Mouse (Mus musculus) adrenal gland, postnatal 36 days (tissue): ENCODE data around the gene Stk32c. TPM values are rescaled to one million over a fixed set of nuclear protein-coding genes. Genes with fewer than 3 reads are reported as not detected.
A peak's percentile ranks its signal among the peaks of the same experiment; 100 is the strongest.

Experiments
- DNase-seq, 2 experiments: peaks; one replicate each; pipeline ENCODE4 v3.0.0; 2021; ENCODE audit warnings: mixed read lengths in 1 of 2
- total RNA-seq, 2 experiments: library from RNA; stranded (reverse); gene quantifications; 2 replicates each; pipeline ENCODE4 v1.2.3; 2021

Stk32c gene
- total RNA-seq, 2 experiments from 2014 or later, result 3.3 to 3.9 TPM

DNA sequence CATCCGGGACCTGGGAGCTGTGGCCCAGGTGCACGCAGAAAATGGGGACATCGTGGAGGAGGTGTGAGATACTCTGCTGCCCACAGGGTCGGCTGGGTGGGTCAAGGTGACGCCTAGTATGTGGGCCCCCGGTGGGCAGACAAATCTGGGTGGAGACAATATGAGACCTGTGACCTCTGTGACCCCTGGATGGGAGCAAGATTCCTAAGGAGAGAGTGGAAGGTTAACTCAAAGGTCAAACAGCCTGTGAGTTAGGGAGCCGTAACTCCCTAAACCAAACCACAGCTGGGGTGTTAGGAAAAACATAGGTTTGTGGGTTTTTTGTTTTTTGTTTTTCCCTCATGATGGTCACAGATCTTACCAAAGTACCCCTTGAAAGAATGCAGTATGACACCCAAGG is 119.3 kb downstream of the Stk32c start:
- DNase-seq, result no peak

GRCm38 (mm10) chr7:139093124-139093523 is 120.0 kb downstream of the Stk32c start:
- no peak for DNase-seq

DNA sequence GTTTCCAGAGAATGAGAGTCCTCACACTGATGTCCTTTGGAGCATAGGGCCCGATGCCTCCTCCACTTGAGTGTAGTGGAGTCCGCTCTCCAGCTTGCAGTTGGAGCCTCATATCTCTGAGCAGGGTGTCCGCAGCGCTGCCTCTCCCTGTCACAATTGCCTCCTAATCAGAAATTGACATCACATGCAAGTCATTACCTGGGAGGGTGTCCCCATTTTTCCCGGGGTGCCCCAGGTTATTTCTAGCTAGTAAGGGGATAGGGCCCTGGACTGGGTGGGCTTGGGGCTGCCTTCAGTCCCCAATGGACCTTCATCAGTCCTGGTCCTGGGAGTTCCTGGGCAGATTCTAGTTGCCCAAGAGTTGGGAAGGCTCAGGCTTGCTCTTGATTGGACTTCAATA is 120.4 kb downstream of the Stk32c start:
- DNase-seq, result no peak

DNA sequence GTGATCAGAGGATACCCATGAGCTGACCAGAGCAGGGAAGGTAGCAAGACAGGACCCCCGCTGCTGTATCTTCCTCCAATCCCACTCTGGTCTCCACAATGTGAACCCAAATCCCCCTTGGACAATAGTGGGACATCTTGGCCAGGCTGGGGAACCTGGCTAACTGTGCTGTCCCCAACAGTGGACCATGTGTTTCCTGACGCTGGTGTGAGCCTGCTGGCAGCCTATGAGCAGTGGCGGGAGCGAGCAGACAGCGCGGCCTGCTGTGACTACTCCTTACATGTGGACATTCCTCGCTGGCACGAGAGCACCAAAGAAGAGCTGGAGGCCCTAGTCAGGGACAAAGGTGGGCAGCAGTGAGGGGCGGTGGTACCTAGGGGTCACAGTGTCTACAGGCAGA is 121.4 kb downstream of the Stk32c start:
- no peak for DNase-seq

DNA sequence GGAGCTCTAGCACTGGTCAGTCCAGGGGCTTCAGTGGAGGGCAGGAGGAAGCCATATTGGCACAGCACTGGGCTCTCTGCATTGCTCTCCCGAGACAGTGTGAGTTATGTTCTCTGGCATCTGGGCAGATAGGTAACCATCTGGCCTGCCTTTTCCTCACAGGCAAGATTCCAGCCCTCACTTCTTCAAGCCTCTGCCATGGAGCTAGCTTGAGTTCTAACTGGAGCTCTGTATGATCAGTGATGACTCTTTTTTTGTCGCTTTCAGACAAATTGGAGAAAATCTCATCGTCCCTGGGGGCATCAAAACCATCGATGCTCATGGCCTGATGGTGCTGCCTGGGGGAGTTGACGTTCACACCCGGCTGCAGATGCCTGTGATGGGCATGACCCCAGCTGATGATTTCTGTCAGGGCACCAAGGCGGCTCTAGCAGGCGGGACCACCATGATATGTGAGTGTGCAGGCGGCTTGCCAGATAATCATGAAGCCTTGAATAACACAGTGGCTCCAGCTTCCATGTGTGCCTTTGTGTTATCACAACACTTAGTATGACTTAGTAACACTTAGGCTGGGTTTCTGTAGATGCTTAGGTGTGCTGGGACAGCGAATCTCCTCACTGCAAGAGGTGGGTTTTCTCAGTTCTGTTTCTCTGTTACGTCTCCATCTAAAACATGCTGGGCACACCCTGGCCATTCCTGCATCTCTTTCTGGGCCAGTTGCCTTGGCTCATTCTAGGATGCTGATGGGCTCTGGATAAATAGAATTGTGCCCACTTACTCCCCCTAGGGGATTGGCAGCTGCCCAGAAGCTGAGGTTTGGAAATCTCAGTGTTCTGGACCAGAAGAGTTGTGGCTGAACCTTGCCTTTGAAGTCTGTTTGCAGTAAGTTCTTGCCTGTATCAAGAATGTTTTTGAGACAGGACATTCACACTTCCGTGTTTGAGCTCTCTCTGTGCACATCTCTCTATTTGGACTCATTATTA is 122.9 kb downstream of the Stk32c start:
- DNase-seq, result no peak

DNA sequence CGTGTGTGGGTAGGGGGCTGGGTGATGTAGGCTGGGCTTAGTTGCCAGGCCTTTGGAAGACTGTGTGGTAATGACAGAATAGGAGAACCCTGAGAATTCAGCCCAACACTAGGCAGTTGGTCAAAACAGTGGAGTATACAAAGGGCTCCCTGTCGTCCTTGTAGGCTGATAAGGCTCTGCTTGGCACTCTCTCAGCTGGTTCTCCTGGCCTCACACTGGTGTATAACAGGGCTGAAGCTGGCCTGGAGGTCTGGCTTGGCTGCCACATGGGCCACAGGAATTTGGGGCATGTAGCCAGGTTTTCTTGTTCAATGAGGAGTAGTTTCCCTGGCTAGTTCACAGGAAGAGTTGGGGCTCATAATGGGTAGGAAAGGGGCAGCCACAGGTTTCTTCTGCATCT is 125.3 kb downstream of the Stk32c start:
- DNase-seq, result peak in 1 of 2 experiments; percentile 21

GRCm38 (mm10) chr7:139086195-139087158 is 126.6 kb downstream of the Stk32c start:
- DNase-seq, result peak; percentile 33 to 48

DNA sequence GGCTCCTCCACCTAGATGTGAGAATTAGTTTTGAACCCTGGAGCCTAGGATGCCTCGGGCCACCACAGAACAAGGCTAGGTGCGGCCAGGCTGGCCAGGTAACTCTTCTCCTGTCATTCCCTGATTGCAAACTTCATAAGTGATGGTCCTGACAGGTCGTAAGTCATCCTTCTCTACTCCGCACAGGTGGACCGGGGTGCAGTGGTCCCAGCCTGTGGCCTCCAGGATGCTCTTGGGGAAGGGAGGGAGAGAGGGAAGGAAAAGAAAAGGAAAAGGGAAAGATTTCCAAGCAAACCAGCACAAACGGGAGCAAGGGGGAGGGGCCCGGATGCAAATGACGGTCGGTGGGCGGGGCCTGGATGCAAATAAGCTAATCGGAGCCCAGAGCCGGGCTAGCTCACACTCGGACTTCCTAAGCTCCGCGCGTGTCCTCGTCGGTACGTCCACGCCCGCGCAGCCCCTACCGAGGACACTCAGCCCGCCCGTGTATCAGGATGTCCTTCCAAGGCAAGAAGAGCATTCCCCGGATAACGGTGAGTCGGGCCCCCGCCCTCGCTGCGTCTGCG is 127.4 kb downstream of the Stk32c start, which contains the start of gene Dpysl4:
Dpysl4 (plus strand) TSS at position 373 of the 566 bp plus-strand sequence.
- DNase-seq, result peak; percentile 72 to 84

DNA sequence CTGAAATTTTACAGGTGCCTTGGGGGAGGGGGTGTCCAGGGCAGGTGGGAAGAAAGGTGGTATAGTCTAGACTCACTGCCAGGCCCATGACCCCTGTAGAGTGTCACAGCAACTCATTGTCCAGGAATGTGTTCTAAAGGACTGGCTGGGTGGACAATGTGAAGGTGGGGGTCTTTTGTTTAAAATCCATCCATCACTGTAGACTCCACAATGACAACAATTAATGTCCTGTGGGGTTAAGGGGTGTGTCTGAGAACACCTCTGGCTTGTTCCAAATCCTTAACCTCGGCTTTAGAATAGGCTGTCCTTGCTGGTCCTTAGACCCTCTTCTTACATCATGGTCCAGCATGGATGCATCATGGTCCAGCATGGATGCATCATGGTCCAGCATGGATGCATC is 128.8 kb downstream of the Stk32c start:
- no peak for DNase-seq

GRCm38 (mm10) chr7:139082281-139082680 is 130.8 kb downstream of the Stk32c start:
- no peak for DNase-seq

DNA sequence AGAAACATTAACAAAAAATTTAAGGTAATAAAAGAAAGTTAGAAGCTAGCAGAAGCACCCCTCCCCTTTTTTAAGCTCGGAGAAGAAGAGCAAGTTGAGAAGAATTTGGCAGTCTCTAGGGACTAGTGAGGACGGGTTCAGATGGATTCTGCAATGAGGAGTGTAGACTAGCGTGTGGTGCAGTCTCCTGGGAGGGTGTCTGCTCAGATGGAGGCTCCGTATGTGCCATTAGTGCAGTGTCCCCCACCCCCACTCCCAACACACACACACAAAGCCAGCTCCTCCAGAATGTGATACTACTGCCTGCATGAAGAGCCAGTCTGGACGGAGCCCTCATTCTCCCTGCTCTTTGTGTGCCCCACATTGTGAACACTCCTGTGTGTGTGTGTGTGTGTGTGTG is 131.9 kb downstream of the Stk32c start:
- DNase-seq, result no peak

- DNase-seq, result no peak
Observed at GRCm38 (mm10) chr7:139080714-139081113, 132.4 kb downstream of the Stk32c start.

DNA sequence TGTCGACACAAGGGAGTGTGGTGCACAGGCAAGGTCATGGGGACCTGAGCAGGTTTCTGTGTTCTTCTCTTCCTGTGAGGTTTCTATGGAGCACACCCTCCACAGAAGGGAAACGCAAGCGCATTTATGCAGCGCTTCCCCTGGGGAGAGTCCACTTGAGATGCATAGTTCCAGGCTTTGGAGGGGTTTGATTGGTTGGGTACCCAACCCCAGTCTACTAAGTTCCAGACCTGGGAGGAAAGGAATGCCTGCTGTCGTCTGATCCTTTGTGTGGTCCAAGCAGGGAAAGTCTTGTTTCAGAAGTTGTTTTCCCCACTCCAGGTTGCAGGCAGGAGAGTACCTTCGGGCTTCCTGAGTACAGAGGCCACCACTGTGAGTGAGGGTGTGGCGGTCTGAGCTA is 134.0 kb downstream of the Stk32c start:
- no peak for DNase-seq

DNA sequence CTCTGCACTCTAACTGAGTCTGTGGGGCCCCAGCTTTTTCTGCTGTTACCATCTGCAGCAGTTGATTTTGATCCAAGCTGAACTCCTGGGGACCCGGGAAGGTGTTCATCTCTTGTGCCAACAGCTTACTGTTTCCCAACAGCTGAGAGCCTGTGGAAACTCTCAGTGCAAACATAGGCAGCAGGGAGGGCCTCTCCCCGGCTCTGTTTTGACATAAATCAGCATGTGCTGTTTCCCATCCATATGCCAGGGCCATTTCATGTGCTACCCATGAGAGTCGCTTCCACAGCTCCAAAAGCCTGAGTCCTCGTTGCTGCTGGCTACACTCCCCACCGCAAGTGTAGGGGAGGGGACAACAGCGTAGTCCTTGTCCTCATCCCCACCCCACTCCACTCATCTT is 134.9 kb downstream of the Stk32c start:
- no peak for DNase-seq

- DNase-seq, result no peak
Observed at GRCm38 (mm10) chr7:139077283-139077682, 135.8 kb downstream of the Stk32c start.

GRCm38 (mm10) chr7:139075054-139075794 is 137.9 kb downstream of the Stk32c start:
- no peak for DNase-seq

DNA sequence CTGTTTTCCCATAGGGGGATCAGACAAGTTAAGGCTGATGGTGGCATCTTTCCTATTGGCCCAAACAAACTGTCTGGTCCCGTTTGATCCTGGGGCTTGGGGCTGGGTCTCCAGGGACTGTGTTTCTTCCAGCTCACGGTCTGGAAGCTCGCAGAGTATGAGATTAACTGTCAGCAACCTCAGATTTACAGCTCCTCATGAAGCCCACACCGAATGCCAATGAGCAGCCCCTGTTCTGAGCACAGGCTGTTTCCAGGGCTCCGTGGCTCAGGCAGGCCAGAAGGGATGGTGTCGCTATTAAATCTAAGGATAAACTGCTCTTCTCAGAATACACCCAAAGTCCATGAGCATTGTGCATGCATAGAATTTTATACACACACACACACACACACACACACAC is 138.9 kb downstream of the Stk32c start:
- no peak for DNase-seq

GRCm38 (mm10) chr7:139068182-139068623 is 144.9 kb downstream of the Stk32c start:
- DNase-seq, result peak; percentile 70 to 78

DNA sequence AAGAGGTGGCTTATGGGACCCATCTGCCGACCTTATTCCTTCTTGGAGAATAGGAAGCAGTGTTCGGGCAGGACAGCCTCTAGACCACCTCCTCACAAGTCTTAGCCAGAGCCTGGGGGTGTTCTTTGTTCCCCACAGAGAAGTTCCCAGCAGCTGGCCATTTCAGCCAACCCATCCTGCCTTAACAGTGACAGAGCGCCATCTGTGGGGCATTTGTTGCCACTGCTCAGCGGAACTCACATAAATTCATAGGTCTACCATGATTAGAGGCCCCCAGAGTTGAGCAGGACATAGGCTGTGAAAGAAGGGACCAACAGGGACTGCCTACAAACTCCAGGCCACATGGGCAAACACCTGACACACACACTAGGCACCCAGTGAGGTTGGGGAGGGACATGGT is 149.7 kb downstream of the Stk32c start:
- peak in 1 of 2 experiments; percentile 17 for DNase-seq
